Mouse (Mus musculus): ENCODE results near the gene Cyp2d11. TPM values are rescaled to one million over a fixed set of nuclear protein-coding genes. Genes with fewer than 3 reads are reported as not detected.

Gene Cyp2d11
- total and polyA plus RNA-seq, 3 experiments, result not detected

- peaks cover 2% of the 10 kb centered on the region for H3K9me3 ChIP-seq (replicated peaks)
- H3K27me3 ChIP-seq (ENCODE audit: insufficient read depth, low read length), result peaks cover 7% of the 10 kb centered on the region; the same call in 1 of the 2 replicates
- no peak within 1 kb of the TSS for H3K4me3 ChIP-seq (ENCODE audit: low read depth, low read length)
- H3K4me1 ChIP-seq (ENCODE audit: insufficient read depth, low read depth, low read length), result no peaks in the 10 kb centered on the region
- no peaks in the 10 kb centered on the region for H3K36me3 ChIP-seq (replicated peaks)
- DNase-seq (ENCODE audit: low spot score) (no peak), ATAC-seq (ENCODE audit: extremely low read depth, insufficient number of reproducible peaks, low FRiP score, poor library complexity, severe bottlenecking) (no peak)
- TF ChIP-seq POLR2AphosphoS5 (IDR thresholded peaks at IDR 0.05; ENCODE audit: insufficient replicate concordance, low read depth, low read length), result no peak
- no peak for TF ChIP-seq CTCF (IDR thresholded peaks at IDR 0.05; ENCODE audit: low read depth, low read length)
- TF ChIP-seq GATA2 (IDR thresholded peaks at IDR 0.05; ENCODE audit: borderline replicate concordance, low read depth, low read length), result no peak
- TF ChIP-seq TAL1 (conservative IDR thresholded peaks at IDR 0.05; ENCODE audit: low read depth, low read length), result no peak
- no peak for TF ChIP-seq GATA1 (IDR thresholded peaks at IDR 0.05; ENCODE audit: borderline replicate concordance, low read length)
Observed at GRCm38 (mm10) chr15:82433137-82433536, 39.3 kb upstream of the Cyp2d11 start, which contains the start of gene Cyp2d9. Gene Cyp2d9 (plus strand): TSS chr15:82433437.

- Histone ChIP-seq H3K4me1 (ENCODE audit: insufficient read depth, low read depth, low read length) (no peaks in the 10 kb centered on the region), H3K36me3 (replicated peaks) (no peaks in the 10 kb centered on the region), H3K27me3 (ENCODE audit: insufficient read depth, low read length) (no peaks in the 10 kb centered on the region), H3K4me3 (ENCODE audit: low read depth, low read length) (no peak overlapping the region), H3K9me3 (replicated peaks) (no peaks in the 10 kb centered on the region)
- DNase-seq (ENCODE audit: low spot score) (no peak), ATAC-seq (ENCODE audit: extremely low read depth, insufficient number of reproducible peaks, low FRiP score, poor library complexity, severe bottlenecking) (no peak)
- no peak for TF ChIP-seq CTCF (IDR thresholded peaks at IDR 0.05; ENCODE audit: low read depth, low read length)
- TF ChIP-seq GATA2 (IDR thresholded peaks at IDR 0.05; ENCODE audit: borderline replicate concordance, low read depth, low read length), result no peak
- TF ChIP-seq TAL1 (conservative IDR thresholded peaks at IDR 0.05; ENCODE audit: low read depth, low read length), result no peak
- no peak for TF ChIP-seq POLR2AphosphoS5 (IDR thresholded peaks at IDR 0.05; ENCODE audit: insufficient replicate concordance, low read depth, low read length)
- no peak for TF ChIP-seq GATA1 (IDR thresholded peaks at IDR 0.05; ENCODE audit: borderline replicate concordance, low read length)
Observed at GRCm38 (mm10) chr15:82423471-82423870, 29.6 kb upstream of the Cyp2d11 start.

- no peaks in the 10 kb centered on the region for H3K36me3 ChIP-seq (replicated peaks)
- no peak for ATAC-seq (ENCODE audit: extremely low read depth, insufficient number of reproducible peaks, low FRiP score, poor library complexity, severe bottlenecking)
- no peaks in the 10 kb centered on the region for H3K27me3 ChIP-seq (ENCODE audit: insufficient read depth, low read length)
- DNase-seq (ENCODE audit: low spot score), result no peak
- no peaks in the 10 kb centered on the region for H3K9me3 ChIP-seq (replicated peaks)
- H3K4me1 ChIP-seq (ENCODE audit: insufficient read depth, low read depth, low read length), result no peaks in the 10 kb centered on the region
- no peak overlapping the region for H3K4me3 ChIP-seq (ENCODE audit: low read depth, low read length)
- TF ChIP-seq POLR2AphosphoS5 (IDR thresholded peaks at IDR 0.05; ENCODE audit: insufficient replicate concordance, low read depth, low read length), result no peak
- no peak for TF ChIP-seq CTCF (IDR thresholded peaks at IDR 0.05; ENCODE audit: low read depth, low read length)
- TF ChIP-seq TAL1 (conservative IDR thresholded peaks at IDR 0.05; ENCODE audit: low read depth, low read length), result no peak
- TF ChIP-seq GATA2 (IDR thresholded peaks at IDR 0.05; ENCODE audit: borderline replicate concordance, low read depth, low read length), result no peak
- TF ChIP-seq GATA1 (IDR thresholded peaks at IDR 0.05; ENCODE audit: borderline replicate concordance, low read length), result no peak
Observed at GRCm38 (mm10) chr15:82422935-82423334, 29.1 kb upstream of the Cyp2d11 start.

- ATAC-seq (ENCODE audit: extremely low read depth, insufficient number of reproducible peaks, low FRiP score, poor library complexity, severe bottlenecking), result no peak
- TF ChIP-seq CTCF (IDR thresholded peaks at IDR 0.05; ENCODE audit: low read depth, low read length), result no peak
- TF ChIP-seq GATA1 (IDR thresholded peaks at IDR 0.05; ENCODE audit: borderline replicate concordance, low read length), result no peak
- no peak for TF ChIP-seq POLR2AphosphoS5 (IDR thresholded peaks at IDR 0.05; ENCODE audit: insufficient replicate concordance, low read depth, low read length)
- TF ChIP-seq GATA2 (IDR thresholded peaks at IDR 0.05; ENCODE audit: borderline replicate concordance, low read depth, low read length), result no peak
- TF ChIP-seq TAL1 (conservative IDR thresholded peaks at IDR 0.05; ENCODE audit: low read depth, low read length), result no peak
- no peaks in the 10 kb centered on the region for H3K9me3 ChIP-seq (replicated peaks)
- no peak for DNase-seq (ENCODE audit: low spot score)
- H3K36me3 ChIP-seq (replicated peaks), result no peaks in the 10 kb centered on the region
- no peak overlapping the region for H3K4me3 ChIP-seq (ENCODE audit: low read depth, low read length)
- H3K27me3 ChIP-seq (ENCODE audit: insufficient read depth, low read length), result peaks cover 10% of the 10 kb centered on the region
- peaks cover 4% of the 10 kb centered on the region; the same call in 1 of the 2 replicates for H3K4me1 ChIP-seq (ENCODE audit: insufficient read depth, low read depth, low read length)
Observed at GRCm38 (mm10) chr15:82418616-82419015, 24.8 kb upstream of the Cyp2d11 start.

GRCm38 (mm10) chr15:82416797-82417789 is 23.3 kb upstream of the Cyp2d11 start:
- no peak for ATAC-seq (ENCODE audit: extremely low read depth, insufficient number of reproducible peaks, low FRiP score, poor library complexity, severe bottlenecking)
- peak; percentile 14 for DNase-seq (ENCODE audit: low spot score)
- no peak overlapping the region for H3K4me3 ChIP-seq (ENCODE audit: low read depth, low read length)

GRCm38 (mm10) chr15:82407536-82407935 is 13.7 kb upstream of the Cyp2d11 start:
- Histone ChIP-seq H3K36me3 (replicated peaks) (no peaks in the 10 kb centered on the region), H3K4me1 (ENCODE audit: insufficient read depth, low read depth, low read length) (no peaks in the 10 kb centered on the region), H3K4me3 (ENCODE audit: low read depth, low read length) (no peak overlapping the region), H3K9me3 (replicated peaks) (no peaks in the 10 kb centered on the region), H3K27me3 (ENCODE audit: insufficient read depth, low read length) (peaks cover 21% of the 10 kb centered on the region)
- DNase-seq (ENCODE audit: low spot score), result no peak
- no peak for ATAC-seq (ENCODE audit: extremely low read depth, insufficient number of reproducible peaks, low FRiP score, poor library complexity, severe bottlenecking)
- TF ChIP-seq GATA1 (IDR thresholded peaks at IDR 0.05; ENCODE audit: borderline replicate concordance, low read length) (no peak), GATA2 (IDR thresholded peaks at IDR 0.05; ENCODE audit: borderline replicate concordance, low read depth, low read length) (no peak), CTCF (IDR thresholded peaks at IDR 0.05; ENCODE audit: low read depth, low read length) (no peak), POLR2AphosphoS5 (IDR thresholded peaks at IDR 0.05; ENCODE audit: insufficient replicate concordance, low read depth, low read length) (no peak), TAL1 (conservative IDR thresholded peaks at IDR 0.05; ENCODE audit: low read depth, low read length) (no peak)

More at GRCm38 (mm10) chr15:82416797-82417789, 23.3 kb upstream of the Cyp2d11 start:
- Histone ChIP-seq H3K9me3 (replicated peaks) (no peaks in the 10 kb centered on the region), H3K4me1 (ENCODE audit: insufficient read depth, low read depth, low read length) (peaks cover 4% of the 10 kb centered on the region; the same call in 1 of the 2 replicates), H3K36me3 (replicated peaks) (no peaks in the 10 kb centered on the region), H3K27me3 (ENCODE audit: insufficient read depth, low read length) (peaks cover 10% of the 10 kb centered on the region)
- TF ChIP-seq CTCF (IDR thresholded peaks at IDR 0.05; ENCODE audit: low read depth, low read length) (no peak), GATA1 (IDR thresholded peaks at IDR 0.05; ENCODE audit: borderline replicate concordance, low read length) (no peak), TAL1 (conservative IDR thresholded peaks at IDR 0.05; ENCODE audit: low read depth, low read length) (no peak), POLR2AphosphoS5 (IDR thresholded peaks at IDR 0.05; ENCODE audit: insufficient replicate concordance, low read depth, low read length) (no peak), GATA2 (IDR thresholded peaks at IDR 0.05; ENCODE audit: borderline replicate concordance, low read depth, low read length) (no peak)
